Mouse (Mus musculus) forebrain, postnatal 0 days (tissue): ENCODE measurements around the gene Endog. TPM values are rescaled to one million over a fixed set of nuclear protein-coding genes. Genes with fewer than 3 reads are reported as not detected.
A peak's percentile ranks its signal among the peaks of the same experiment; 100 is the strongest.
"Not testable (repeated sequence)": the region's sequence is repeated elsewhere in the genome, so short reads cannot be mapped to it uniquely, and the experiment has no call there.

ENCODE experiments used
- ATAC-seq: fragments of 200-750 bp; cut with Nextera tagmentation; 2 replicates; pipeline ENCODE4 v1.8.0; 2017; ENCODE audit warnings: mild to moderate bottlenecking, moderate library complexity
- DNase-seq: peaks from one replicate; pipeline ENCODE4 v3.0.0-alpha.2; 2015
- H3K27ac ChIP-seq: fragments of 300-500 bp; sonication (generic); 2 replicates; pipeline ENCODE4 v1.5.1; 2014; ENCODE audit warnings: low read depth, mild to moderate bottlenecking, antibody characterized with exemption, low read length, moderate library complexity, mixed read lengths
- H3K27me3 ChIP-seq: fragments of 300-500 bp; sonication (generic); 2 replicates; pipeline ENCODE4 v1.6.1; 2014; ENCODE audit warnings: mild to moderate bottlenecking, low read length, mixed read lengths; ENCODE audit not compliant: insufficient read depth
- H3K36me3 ChIP-seq: fragments of 300-500 bp; sonication (generic); 2 replicates; pipeline ENCODE4 v1.6.1; 2014; ENCODE audit warnings: mild to moderate bottlenecking, moderate library complexity; ENCODE audit not compliant: insufficient read depth
- H3K4me1 ChIP-seq: fragments of 300-500 bp; sonication (generic); 2 replicates; pipeline ENCODE4 v1.6.1; 2014; ENCODE audit warnings: antibody characterized with exemption; ENCODE audit not compliant: insufficient read depth
- H3K4me2 ChIP-seq: fragments of 300-500 bp; sonication (generic); 2 replicates; pipeline ENCODE4 v1.6.1; 2014; ENCODE audit warnings: low read depth, mild to moderate bottlenecking, moderate library complexity
- H3K4me3 ChIP-seq: fragments of 300-500 bp; sonication (generic); 2 replicates; pipeline ENCODE4 v1.5.1; 2014; ENCODE audit warnings: low read depth, low read length, mixed read lengths
- H3K9ac ChIP-seq: fragments of 300-500 bp; sonication (generic); 2 replicates; pipeline ENCODE4 v1.6.1; 2014; ENCODE audit warnings: mild to moderate bottlenecking
- H3K9me3 ChIP-seq: fragments of 300-500 bp; sonication (generic); 2 replicates; pipeline ENCODE4 v1.6.1; 2016; ENCODE audit warnings: low read length
- CTCF ChIP-seq: sonication (generic); IDR thresholded peaks from 2 replicates; pipeline ENCODE4 v1.5.1; 2016; ENCODE audit warnings: antibody characterized with exemption, control low read depth, low read depth
- WGBS: fragments of 180-500 bp; shearing (Covaris S2); extraction: QIAGEN DNeasy Blood & Tissue Kit; methylation state at CpG from one replicate; pipeline ENCODE4 v1.1.7; 2014; 5-methylcytosine and 5-hydroxymethylcytosine counted together
- polyA plus RNA-seq: library from polyadenylated mRNA; unstranded; fragments of >200 nt; fragmentation: Nextera tagmentation; extraction: Ambion mirVana; gene quantifications from 2 replicates; pipeline ENCODE4 v1.2.1, GENCODE M21; 2015
- total RNA-seq: library from RNA; depleted of rRNA; stranded (reverse); fragments of >200 nt; gene quantifications from 2 replicates; pipeline ENCODE4 v1.2.3, GENCODE M21; 2014

Endog gene
- total and polyA plus RNA-seq, 2 experiments from 2014 or later, result 31.1 to 37.1 TPM

- TF ChIP-seq CTCF, result peak; percentile 30
- 56% methylated on average over 5 of the region's 5 CpGs for WGBS
- DNase-seq, result not testable (repeated sequence)
These were observed 40.1 kb upstream of the Endog start for GRCm38 (mm10) chr2:30131240-30131639.

GRCm38 (mm10) chr2:30132801-30133612 is 38.3 kb upstream of the Endog start:
- Histone ChIP-seq H3K4me3 (peak overlapping the region; percentile 88), H3K27ac (peak overlapping the region; percentile 30; the same call in 1 of the 2 replicates), H3K36me3 (peaks cover 9% of the 10 kb centered on the region), H3K4me1 (peaks cover 21% of the 10 kb centered on the region), H3K27me3 (no peaks in the 10 kb centered on the region), H3K9me3 (no peaks in the 10 kb centered on the region), H3K4me2 (peak overlapping the region; percentile 88), H3K9ac (peak overlapping the region; percentile 77)
- DNase-seq (no peak), ATAC-seq (no peak)
- no peak for TF ChIP-seq CTCF
- 19% methylated on average over 16 of the region's 16 CpGs for WGBS

More at GRCm38 (mm10) chr2:30131240-30131639, 40.1 kb upstream of the Endog start:
- H3K4me2 ChIP-seq, H3K27ac ChIP-seq, H3K27me3 ChIP-seq, H3K36me3 ChIP-seq, ATAC-seq, H3K9me3 ChIP-seq, H3K4me3 ChIP-seq, H3K9ac ChIP-seq: not testable (repeated sequence)
- H3K4me1 ChIP-seq, result peaks cover 21% of the 10 kb centered on the region

DNA sequence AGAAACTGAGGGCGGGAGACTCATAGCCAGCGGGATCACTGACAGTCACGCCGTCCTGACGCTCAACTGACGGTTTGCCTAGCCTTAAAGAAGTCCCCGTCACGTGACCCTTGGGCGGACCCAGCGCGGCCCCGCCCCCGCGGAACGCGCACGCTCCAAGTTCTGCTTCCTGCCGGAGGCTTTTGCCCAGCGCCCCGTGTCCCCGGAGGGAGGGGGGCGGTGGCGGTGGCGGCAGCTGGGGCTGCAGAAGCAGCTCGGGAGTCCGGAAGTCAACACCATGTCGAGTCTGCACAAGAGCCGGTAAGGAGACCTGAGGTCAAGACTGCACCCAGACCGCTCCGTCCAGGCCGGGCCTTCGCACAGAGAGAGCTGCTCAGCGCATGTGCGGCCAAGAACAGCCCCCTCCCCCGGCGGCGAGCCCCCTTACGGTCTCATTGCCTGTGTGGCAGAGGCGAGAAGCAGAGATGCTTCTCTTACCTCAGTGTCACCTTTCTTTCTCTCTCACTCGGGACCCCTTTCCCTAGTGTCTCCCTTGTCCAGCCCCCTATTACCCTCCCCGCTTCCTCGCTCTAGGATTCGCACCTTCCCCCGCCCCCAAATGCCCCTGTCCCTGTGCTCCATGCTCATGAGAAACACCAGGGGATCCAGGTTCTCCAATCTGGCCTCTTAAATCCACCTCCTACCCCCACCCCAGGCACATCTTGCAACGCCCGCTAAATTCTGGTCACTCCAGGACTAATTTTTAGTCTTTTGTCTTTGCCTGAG is 37.5 kb upstream of the Endog start, which contains the start of gene Tbc1d13:
Gene Tbc1d13, plus strand, starts transcription at position 134 of the 765 bp plus-strand sequence.
- peak; percentile 98 for ATAC-seq
- peak; percentile 95 for DNase-seq
- H3K27ac ChIP-seq, result peak within 1 kb of the TSS; percentile 69
- peak within 1 kb of the TSS; percentile 77 for H3K9ac ChIP-seq
- TF ChIP-seq CTCF, result 0 out of 2 replicates have a peak, but pooled peaks have one; percentile 19
- peak within 1 kb of the TSS; percentile 88 for H3K4me2 ChIP-seq
- under 1% methylated on average over 46 of the region's 46 CpGs for WGBS
- peak within 1 kb of the TSS; percentile 88 for H3K4me3 ChIP-seq
- H3K36me3 ChIP-seq, result peaks cover 10% of the 10 kb centered on the region
- no peaks in the 10 kb centered on the region for H3K27me3 ChIP-seq
- peaks cover 21% of the 10 kb centered on the region for H3K4me1 ChIP-seq
- no peaks in the 10 kb centered on the region for H3K9me3 ChIP-seq

- Histone ChIP-seq H3K9me3 (no peaks in the 10 kb centered on the region), H3K27ac (peak overlapping the region; percentile 69), H3K4me3 (peak overlapping the region; percentile 88), H3K27me3 (no peaks in the 10 kb centered on the region), H3K36me3 (peaks cover 14% of the 10 kb centered on the region), H3K4me1 (peaks cover 21% of the 10 kb centered on the region), H3K9ac (peak overlapping the region; percentile 77), H3K4me2 (peak overlapping the region; percentile 88)
- DNase-seq (no peak), ATAC-seq (no peak)
- no peak for TF ChIP-seq CTCF
- WGBS, result 24% methylated on average over 6 of the region's 6 CpGs
These were observed 36.9 kb upstream of the Endog start for GRCm38 (mm10) chr2:30134378-30134711.

- ATAC-seq (no peak), DNase-seq (no peak)
- Histone ChIP-seq H3K27ac (no peak overlapping the region), H3K27me3 (no peaks in the 10 kb centered on the region), H3K4me3 (peak overlapping the region; percentile 88), H3K4me1 (peaks cover 21% of the 10 kb centered on the region), H3K4me2 (peak overlapping the region; percentile 88), H3K9ac (peak overlapping the region; percentile 77; the same call in 1 of the 2 replicates), H3K9me3 (no peaks in the 10 kb centered on the region), H3K36me3 (peaks cover 17% of the 10 kb centered on the region)
- WGBS, result 48% methylated on average over 10 of the region's 10 CpGs
- no peak for TF ChIP-seq CTCF
These were observed 36.2 kb upstream of the Endog start for GRCm38 (mm10) chr2:30134928-30135620.

- no peak for TF ChIP-seq CTCF
- Histone ChIP-seq H3K9me3 (no peaks in the 10 kb centered on the region), H3K27me3 (no peaks in the 10 kb centered on the region), H3K36me3 (peaks cover 30% of the 10 kb centered on the region), H3K4me3 (no peak overlapping the region), H3K4me2 (no peak overlapping the region), H3K4me1 (peaks cover 21% of the 10 kb centered on the region), H3K27ac (no peak overlapping the region), H3K9ac (no peak overlapping the region)
- DNase-seq, result no peak
- no peak for ATAC-seq
- WGBS, result 90% methylated on average over 10 of the region's 10 CpGs
These were observed 34.8 kb upstream of the Endog start for GRCm38 (mm10) chr2:30136458-30136857.

DNA sequence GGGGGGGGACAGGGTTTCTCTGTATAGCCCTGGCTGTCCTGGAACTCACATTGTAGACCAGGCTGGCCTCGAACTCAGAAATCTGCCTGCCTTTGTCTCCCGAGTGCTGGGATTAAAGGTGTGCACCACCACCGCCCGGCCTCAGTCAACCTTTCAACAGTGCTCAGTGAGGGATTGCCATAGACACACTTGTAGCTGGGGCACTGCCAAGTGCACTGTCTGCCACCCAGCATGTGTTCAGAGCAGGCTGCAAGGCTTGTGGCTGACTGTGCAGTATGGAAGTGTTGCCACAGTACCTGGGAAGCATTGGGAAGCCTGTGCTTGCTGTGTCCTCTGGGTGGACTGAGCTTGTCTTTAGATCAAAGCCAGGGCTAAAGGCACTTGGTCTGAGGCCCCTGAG is 31.3 kb upstream of the Endog start:
- not testable (repeated sequence) for H3K4me3 ChIP-seq, ATAC-seq, H3K9ac ChIP-seq, H3K4me2 ChIP-seq, H3K27me3 ChIP-seq, H3K9me3 ChIP-seq, H3K27ac ChIP-seq, DNase-seq, H3K4me1 ChIP-seq
- 92% methylated on average over 4 of the region's 4 CpGs for WGBS
- H3K36me3 ChIP-seq, result peaks cover 64% of the 10 kb centered on the region
